Mouse (Mus musculus) urinary bladder, postnatal 14 days (tissue): ENCODE measurements around the gene Tlk2.

Source experiments
- DNase-seq: peaks from one replicate; pipeline ENCODE4 v3.0.0; 2021; ENCODE audit warnings: low spot score

Tlk2 gene

DNA sequence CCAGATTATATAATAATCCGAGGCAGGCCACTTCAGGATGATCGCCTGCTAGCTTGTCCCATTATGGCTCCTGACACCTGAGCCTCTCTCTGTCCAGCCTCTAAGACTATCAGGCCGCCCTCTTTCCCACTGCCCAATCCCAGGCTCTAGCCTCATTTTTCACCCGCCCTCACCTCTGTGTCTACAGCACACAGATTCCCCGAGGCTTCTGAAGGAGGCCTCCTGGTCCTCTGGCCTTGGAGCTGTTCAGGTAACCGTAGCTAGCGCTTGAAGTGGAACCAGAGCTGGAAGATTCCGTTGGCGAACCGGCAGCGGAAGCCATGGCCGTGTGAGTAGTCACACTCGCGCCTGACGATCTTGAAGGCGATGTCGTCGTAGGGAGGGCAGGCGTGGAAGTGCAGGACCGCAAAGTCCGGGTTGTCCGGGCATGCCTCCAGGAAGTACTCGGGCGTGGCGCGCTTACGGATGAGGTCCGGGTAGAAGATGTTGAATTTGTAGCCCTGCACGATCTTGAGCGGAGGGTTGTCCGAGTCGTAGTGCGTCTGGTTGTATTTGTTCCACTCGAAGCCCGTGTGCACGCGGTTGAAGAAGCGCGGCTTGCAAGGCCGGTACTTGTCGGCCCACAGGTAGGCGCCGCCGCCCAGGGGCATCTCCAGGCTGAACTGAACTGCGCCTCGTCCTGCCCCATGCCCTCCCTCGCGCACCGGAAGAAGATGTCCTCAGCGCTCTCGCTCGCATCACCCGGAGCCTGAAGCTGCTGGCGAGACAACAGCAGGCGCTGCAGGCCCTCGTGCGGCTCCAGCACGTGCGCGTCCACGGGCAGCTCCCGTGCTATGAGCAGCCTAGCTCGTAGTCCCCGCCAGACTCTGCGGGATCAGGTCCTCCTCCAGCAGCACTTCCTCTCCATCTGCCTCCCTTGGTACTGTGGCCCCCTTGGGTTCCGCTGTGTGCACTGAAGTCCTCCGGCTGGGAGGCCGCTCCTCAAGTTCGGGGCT lies 13.8 kb upstream of the Tlk2 start:
- DNase-seq: no peak

DNA sequence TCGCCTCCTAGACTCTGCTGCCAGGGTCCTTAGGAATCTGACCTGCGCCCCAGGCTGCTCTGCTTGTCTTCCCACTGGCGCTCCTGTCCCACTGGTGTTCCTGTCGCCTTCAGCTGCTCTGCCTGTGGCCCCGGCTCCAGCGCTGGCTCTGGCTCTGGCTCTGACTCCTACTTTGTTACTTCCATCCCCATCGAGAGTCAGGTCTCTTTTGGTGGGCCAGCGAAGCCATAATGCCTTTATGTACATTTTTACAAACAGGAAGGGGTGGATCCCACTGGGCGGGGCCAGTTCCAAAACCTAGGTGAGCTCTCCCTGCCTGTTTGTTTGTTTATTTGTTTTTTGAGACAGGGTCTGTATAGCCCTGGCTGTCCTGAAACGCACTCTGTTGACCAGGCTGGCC lies 11.8 kb upstream of the Tlk2 start:
- DNase-seq: no peak

DNA sequence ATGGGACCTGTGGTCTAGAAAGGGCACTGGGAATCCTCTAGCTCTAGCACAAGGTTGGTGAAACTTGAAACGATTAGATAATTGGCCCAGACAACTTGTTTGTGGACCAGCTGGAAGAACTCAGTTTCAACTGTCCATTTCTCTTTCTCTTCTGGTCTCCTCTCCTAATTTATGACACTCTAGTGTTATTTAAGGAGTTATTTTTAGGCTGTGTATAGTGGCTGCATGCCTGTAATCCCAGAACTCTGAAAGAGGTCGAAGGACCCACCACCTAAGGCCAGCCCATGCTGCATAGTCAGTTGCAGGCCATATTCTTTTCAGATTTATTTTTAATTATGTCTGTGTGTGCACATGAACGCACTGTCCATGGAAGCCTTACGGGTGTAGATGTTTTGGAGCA lies 916 bp downstream of the Tlk2 start:
- no peak for DNase-seq

- peak; percentile 23 for DNase-seq
Observed at GRCm38 (mm10) chr11:105180471-105181091, 2.0 kb downstream of the Tlk2 start.

DNA sequence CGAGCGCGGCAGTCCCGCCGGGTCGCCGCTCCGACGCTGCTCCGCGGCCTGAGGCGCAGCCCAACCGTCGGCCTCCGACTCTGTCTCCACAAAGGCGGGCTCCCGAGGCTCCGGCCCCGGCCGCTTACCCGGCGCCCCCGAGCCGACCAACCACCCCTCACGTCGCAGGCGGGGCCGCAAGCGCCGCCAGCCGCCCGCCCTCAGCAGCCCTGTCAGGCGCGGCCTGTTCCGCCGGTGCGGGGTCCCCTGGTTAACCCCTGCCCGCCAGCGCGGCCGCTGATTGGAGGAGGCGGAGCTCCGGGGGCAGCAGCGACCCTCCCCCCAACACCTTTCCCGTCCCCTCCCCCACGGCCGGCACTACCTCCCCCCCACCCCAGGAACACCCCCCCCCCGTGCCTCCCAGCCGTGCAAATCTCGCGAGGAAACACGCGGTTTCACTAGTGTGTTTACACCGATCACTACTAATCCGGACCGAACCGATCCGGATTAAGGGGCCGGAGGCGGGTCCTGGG lies 2.6 kb downstream of the Tlk2 start:
- peak; percentile 92 for DNase-seq

DNA sequence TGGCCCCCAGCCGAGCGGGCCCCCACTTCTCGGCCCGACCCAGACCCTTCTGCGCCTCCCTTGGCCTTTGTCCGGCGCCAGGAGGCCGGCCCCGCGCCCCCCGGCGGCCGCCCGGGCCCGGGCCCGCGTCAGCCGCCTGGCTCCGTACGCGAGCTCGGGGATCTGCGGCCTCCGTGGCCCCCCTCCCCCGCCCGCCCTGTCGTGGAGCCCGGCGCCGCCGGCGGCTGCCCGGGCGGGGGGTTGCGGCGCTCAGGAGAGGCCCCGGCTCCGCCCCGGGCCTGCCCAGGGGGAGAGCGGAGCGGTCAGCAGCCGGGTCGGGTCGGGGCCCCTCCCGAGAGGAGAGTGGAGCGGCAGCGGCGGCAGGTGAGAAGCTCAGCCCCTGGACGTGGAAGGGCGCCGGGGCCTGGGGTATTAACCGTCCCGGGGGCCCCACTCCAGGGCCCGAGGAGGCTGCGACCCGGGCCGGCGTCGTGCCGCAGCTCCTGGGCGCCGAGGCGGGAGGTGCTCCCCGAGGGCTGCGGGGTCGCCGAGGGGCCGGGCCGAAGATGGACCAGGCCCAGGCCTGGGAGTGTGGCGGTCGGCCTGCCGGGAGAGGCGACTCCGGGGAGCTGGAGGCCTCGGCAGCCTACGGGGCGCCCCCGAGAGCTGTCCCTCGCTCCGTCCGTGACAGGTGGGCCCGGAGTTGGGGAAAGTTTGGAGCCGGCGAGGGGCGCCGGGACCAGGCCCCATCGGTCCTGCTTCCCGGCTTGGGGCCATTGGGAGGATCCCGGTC lies 3.3 kb downstream of the Tlk2 start:
- peak; percentile 42 for DNase-seq

GRCm38 (mm10) chr11:105182461-105182855 lies 3.9 kb downstream of the Tlk2 start:
- no peak for DNase-seq

DNA sequence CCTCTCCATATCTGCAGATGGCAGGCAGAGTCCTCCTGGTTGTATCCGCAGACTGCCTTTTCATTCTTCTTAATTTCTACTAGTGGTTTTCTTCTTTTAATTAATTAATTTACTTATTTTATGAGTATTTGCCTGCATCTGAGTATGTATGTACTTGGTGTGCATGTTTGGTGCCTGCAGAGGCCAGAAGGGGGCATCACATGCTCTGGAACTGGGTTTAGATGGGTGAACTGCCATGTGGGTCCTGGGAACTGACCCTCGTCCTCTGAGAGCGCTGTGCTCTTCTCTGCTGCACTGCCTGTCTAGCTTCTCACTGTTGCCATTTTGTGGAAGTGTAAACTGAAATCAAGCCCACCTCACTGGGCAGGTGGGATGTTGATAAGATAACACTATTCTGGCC lies 6.1 kb downstream of the Tlk2 start:
- no peak for DNase-seq

- DNase-seq: no peak
Observed at GRCm38 (mm10) chr11:105192186-105192585, 13.6 kb downstream of the Tlk2 start.

GRCm38 (mm10) chr11:105196893-105197662 lies 18.5 kb downstream of the Tlk2 start:
- no peak for DNase-seq

- DNase-seq: no peak
Observed at GRCm38 (mm10) chr11:105202403-105202802, 23.8 kb downstream of the Tlk2 start.

DNA sequence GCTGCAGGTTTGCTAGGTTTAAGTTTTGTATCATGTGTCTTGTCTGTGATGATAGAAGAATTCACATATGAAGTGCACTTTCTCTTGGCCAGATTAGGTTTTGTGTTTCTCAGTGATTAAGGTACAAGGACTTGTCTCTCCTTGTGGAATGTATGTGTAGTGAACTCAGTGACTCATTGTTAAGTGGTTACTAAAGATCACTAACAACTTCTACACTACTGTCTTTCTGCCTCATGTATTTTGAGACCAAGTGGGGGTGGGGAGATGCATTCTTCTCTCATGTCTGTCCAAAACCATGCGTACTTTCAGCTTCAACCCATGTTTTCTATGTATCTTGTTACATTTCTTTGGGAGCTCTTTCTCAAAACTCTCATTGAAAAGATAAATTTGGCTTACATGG lies 31.4 kb downstream of the Tlk2 start:
- no peak for DNase-seq

DNA sequence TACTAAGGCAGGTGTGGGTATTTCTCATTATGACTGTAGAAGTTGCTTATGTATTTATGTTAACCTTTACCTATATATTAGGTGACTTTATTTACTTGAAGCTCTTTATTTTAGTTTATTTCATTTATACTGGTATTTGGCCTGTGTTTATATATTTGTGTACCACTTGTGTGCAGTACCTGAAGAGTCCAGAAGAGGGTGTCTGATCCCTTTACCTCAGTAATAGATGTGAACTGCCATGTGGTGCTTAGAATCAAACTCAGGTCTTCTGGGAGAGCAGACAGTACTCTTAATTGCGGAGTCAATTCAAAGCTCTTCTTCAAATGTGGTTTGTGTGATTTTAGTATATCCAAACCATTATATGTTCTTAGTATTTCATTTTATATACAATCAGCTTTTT lies 35.6 kb downstream of the Tlk2 start:
- DNase-seq: no peak

GRCm38 (mm10) chr11:105217771-105218170 lies 39.2 kb downstream of the Tlk2 start:
- DNase-seq: no peak

GRCm38 (mm10) chr11:105234501-105234900 lies 55.9 kb downstream of the Tlk2 start:
- no peak for DNase-seq

- DNase-seq: no peak
Observed at GRCm38 (mm10) chr11:105240991-105241390, 62.4 kb downstream of the Tlk2 start.

DNA sequence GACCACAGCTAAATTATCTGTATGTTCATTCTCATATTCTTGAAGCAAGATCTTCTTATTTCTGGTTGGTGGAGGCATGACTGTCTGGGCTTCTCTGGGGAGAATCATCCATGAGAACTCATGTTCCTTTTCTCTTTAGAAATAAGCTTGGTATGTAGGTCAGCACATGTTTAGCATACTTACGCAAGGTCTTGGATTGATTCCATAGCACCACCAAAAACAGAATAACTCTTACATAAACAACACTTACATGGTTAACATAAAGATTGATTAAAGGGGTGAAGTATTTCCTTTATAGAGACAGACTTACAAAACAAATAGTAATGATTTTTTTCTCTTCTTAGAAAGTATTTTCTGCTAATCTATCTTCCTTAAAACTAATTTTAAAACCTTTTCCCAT lies 67.8 kb downstream of the Tlk2 start:
- no peak for DNase-seq

DNA sequence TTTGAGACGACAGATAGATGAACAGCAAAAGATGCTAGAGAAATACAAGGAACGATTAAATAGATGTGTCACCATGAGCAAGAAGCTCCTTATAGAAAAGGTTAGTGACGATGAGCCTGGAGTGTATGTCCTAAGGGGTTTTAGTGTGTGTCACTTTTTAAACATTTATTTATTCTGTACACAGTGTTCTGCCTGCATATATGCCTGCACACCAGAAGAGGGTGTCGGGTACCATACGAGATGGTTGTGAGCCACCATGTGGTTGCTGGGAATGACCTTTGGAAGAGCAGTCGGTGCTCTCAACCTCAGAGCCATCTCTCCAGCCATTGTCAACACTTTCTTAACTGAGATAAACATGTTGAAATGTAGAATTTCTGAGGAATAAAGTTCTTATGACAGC lies 68.2 kb downstream of the Tlk2 start:
- DNase-seq: no peak

DNA sequence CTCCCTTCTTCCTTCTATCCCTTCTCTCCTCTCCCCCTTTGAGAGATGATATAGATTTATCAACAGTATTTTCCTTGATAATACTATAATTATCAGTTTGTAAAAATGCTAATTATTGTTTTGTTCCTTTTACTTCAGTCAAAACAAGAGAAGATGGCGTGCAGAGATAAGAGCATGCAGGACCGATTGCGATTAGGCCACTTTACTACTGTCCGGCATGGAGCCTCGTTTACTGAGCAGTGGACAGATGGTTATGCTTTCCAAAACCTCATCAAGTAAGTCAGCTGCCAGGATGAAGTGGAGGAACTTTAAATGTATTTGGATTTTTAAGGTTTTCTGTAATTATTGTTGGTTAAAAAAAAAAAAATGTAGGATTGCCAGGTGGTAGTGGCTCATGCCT lies 68.7 kb downstream of the Tlk2 start:
- DNase-seq: no peak

DNA sequence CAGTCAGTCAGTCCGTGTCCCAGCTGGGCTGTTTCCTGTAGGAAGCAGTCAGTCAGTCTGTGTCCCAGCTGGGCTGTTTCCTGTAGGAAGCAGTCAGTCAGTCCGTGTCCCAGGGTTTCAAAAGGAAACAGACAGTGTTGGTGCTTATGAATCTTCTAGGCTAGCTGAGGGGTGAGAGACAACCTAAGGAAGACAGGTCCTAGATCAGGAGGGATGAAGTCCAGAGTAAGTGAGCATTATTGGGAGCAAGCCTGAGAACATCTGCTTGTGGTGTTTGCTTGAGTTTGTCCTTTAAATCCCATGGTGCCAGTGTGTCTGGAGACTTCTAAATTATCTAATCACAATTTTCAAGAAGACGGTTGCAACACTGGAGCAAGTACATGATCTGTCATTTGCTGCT lies 81.1 kb downstream of the Tlk2 start:
- no peak for DNase-seq

DNA sequence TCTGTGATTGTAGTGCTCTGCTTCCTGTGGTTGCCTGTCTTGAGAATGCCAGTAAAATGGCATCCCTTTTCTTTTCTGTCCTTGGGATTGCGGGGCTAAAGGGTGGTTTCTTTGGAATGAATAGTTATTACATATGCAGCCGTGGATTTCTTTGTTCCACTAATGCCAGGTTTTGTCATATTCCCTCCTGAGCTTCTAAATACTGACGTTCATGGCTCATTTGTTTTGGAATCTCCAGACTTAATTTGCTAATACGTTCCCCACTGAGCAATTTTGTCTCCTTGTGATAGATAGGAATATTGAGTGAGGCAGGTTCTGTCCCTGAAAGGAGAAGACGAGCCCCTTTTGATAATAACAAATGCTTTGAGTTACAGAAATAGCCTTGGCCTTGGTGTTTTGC lies 82.5 kb downstream of the Tlk2 start:
- no peak for DNase-seq
